8 mouse cellular contexts compared by ENCODE assay signal in the genomic region with DNA sequence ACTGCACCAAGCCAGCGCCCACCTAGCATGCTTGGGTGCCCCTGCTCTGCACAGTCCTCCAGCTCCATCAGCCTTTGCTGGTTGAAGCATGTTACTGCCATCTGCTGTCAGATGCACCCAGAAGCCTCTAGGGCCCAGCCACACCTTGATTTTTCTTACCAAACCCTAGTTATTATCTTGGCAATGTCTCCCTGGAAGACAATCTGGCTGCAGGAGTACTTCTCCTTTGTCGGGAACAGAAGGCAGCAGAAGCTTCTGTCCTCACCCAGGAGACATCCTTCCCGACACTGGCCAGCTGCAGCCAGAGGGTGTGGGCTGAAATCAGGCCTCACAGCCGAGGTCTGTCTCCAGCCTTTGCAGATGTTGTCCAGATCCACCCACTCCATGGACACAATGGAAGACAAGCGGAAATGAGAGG. TPM values are rescaled to one million over a fixed set of nuclear protein-coding genes. Genes with fewer than 3 reads are reported as not detected.
DNase-seq lines count a peak whose midpoint lies in the region; ATAC-seq and TF ChIP-seq lines count a peak whose summit lies in the region.
"Had no signal": no experiment of that assay in that cellular context is flagged by ENCODE, and none has a peak within 500 bp of the region (broad histone marks: within the 10 kb centered on the region; RNA-seq: fewer than 3 reads in every experiment).

No protein-coding gene starts in this region.

- H3K36me3 ChIP-seq in hindbrain, postnatal 0 days (ENCODE audit: insufficient read depth, low read length): no peaks in the 10 kb centered on the region

- intact Hi-C loops in left cerebral cortex, postnatal 4 days (cut with DNase I): no loop called here

- peaks cover 7% of the 10 kb centered on the region; the same call in 1 of the 2 replicates for H3K4me1 ChIP-seq in hindbrain, postnatal 0 days (ENCODE audit: insufficient read depth, low read length)

- H3K9me3 ChIP-seq in hindbrain, postnatal 0 days (ENCODE audit: low read length): no peaks in the 10 kb centered on the region
- H3K9me3 ChIP-seq: megakaryocyte, embryonic 14.5 days had no signal

- DNase-seq in ES-CJ7 (ENCODE audit: low read depth, low spot score) (peak; percentile 29), adipocyte (ENCODE audit: low spot score) (peak; percentile 67)
- DNase-seq in gastrocnemius, postnatal 25 days: peak; percentile 87
- DNase-seq in hindbrain, postnatal 0 days (ENCODE audit: low spot score): peak; percentile 68
- DNase-seq in left cerebral cortex, postnatal 4 days: peak; percentile 51
- peak; percentile 38 for DNase-seq in retina, embryonic 14.5 days (ENCODE audit: low spot score)

- peak; percentile 64; the same call in 1 of the 2 replicates for ATAC-seq in hindbrain, postnatal 0 days
- no peak for ATAC-seq in CD4-positive, CD25-positive, alpha-beta regulatory T cell, adult 4 months

- no peak overlapping the region; the same call in 1 of the 2 replicates for H3K27ac ChIP-seq in hindbrain, postnatal 0 days

- H3K4me3 ChIP-seq in hindbrain, postnatal 0 days (ENCODE audit: low read length): no peak overlapping the region
- H3K4me3 ChIP-seq: megakaryocyte, embryonic 14.5 days had no signal

- peak; percentile 67 for TF ChIP-seq CTCF in hindbrain, postnatal 0 days (IDR thresholded peaks at IDR 0.05; ENCODE audit: low read depth)

- 36% methylated on average over 5 of the region's 5 CpGs for WGBS in hindbrain, postnatal 0 days

- no peak overlapping the region for H3K4me2 ChIP-seq in hindbrain, postnatal 0 days (ENCODE audit: low read depth, low read length)

- H3K9ac ChIP-seq in hindbrain, postnatal 0 days (replicated peaks; ENCODE audit: low read length): no peak overlapping the region

- no peaks in the 10 kb centered on the region for H3K27me3 ChIP-seq in hindbrain, postnatal 0 days (ENCODE audit: insufficient read depth, low read length)

RNA-seq across cellular contexts. Expression of gene Emp1, which starts 7.2 kb away (rescaled TPM):
- 10 to 100 TPM; 47.3 to 59.7 TPM for total RNA-seq in gastrocnemius, postnatal 25 days (2021)
- total RNA-seq in hindbrain, postnatal 0 days (2014; rRNA removed): 40.2 and 53.2 TPM in 2 replicates
- polyA plus RNA-seq in hindbrain, postnatal 0 days (2015; fragmentation: Nextera tagmentation; extraction: Ambion mirVana): 7.8 and 8.6 TPM in 2 replicates
- 1 to 10 TPM; 6.0 to 7.1 TPM for total RNA-seq in left cerebral cortex, postnatal 4 days (2021)
- polyA plus RNA-seq in CD4-positive, CD25-positive, alpha-beta regulatory T cell, adult 4 months (2017; shearing (Covaris generic)): under 1 TPM; 0.71 to 0.95 TPM

RNA-seq across cellular contexts. Expression of gene Pbp2, which starts 59.4 kb away (rescaled TPM):
- not detected for total RNA-seq in gastrocnemius, postnatal 25 days (2021)
- total RNA-seq in hindbrain, postnatal 0 days (2014; rRNA removed): 0.10 TPM in 1 of 2 replicates, not detected in the other
- polyA plus RNA-seq in hindbrain, postnatal 0 days (2015; fragmentation: Nextera tagmentation; extraction: Ambion mirVana): not detected in 2 replicates
- total RNA-seq in left cerebral cortex, postnatal 4 days (2021): not detected
- polyA plus RNA-seq in CD4-positive, CD25-positive, alpha-beta regulatory T cell, adult 4 months (2017; shearing (Covaris generic)): not detected

Comparison
In these comparisons a context has a peak if more than half of its experiments do, and no peak if none do; other contexts are left out.
1. DNase-seq: peak in every context shown above with its lines; median percentile 87 in gastrocnemius, postnatal 25 days; 68 in hindbrain, postnatal 0 days; 67 in adipocyte; 51 in left cerebral cortex, postnatal 4 days; 38 in retina, embryonic 14.5 days; 29 in ES-CJ7.